Mouse (Mus musculus) kidney, adult 2 months (tissue): ENCODE results near the gene Gm20661. TPM values are rescaled to one million over a fixed set of nuclear protein-coding genes. Genes with fewer than 3 reads are reported as not detected.

ENCODE experiments used
- DNase-seq: peaks from one replicate; pipeline ENCODE4 v3.0.0; 2021
- H3K27ac ChIP-seq: fragments of 200-500 bp; 2 replicates; pipeline ENCODE4 v1.5.1; 2012; ENCODE audit warnings: low read depth, low read length, control low read depth, inconsistent platforms; ENCODE audit not compliant: insufficient read depth
- H3K27me3 ChIP-seq: fragments of 200-500 bp; replicated peaks from 2 replicates; pipeline ENCODE4 v1.6.1; 2012; ENCODE audit warnings: mild to moderate bottlenecking, moderate library complexity, low read length, inconsistent platforms; ENCODE audit not compliant: control insufficient read depth, insufficient read depth
- H3K36me3 ChIP-seq: fragments of 200-500 bp; 2 replicates; pipeline ENCODE4 v1.6.1; 2012; ENCODE audit warnings: mild to moderate bottlenecking, moderate library complexity, low read length, inconsistent platforms; ENCODE audit not compliant: control insufficient read depth, insufficient read depth
- H3K4me1 ChIP-seq: fragments of 200-500 bp; 2 replicates; pipeline ENCODE4 v1.6.1; 2011; ENCODE audit warnings: low read length; ENCODE audit not compliant: control insufficient read depth, insufficient read depth
- H3K4me3 ChIP-seq: fragments of 200-500 bp; 2 replicates; pipeline ENCODE4 v1.5.1; 2011; ENCODE audit warnings: mild to moderate bottlenecking, low read depth, low read length, control low read depth; ENCODE audit not compliant: insufficient read depth
- CTCF ChIP-seq: fragments of 200-500 bp; conservative IDR thresholded peaks from 2 replicates; pipeline ENCODE4 v1.5.1; 2011; ENCODE audit warnings: low read depth, mild to moderate bottlenecking, control low read depth, low read length, moderate library complexity, mixed read lengths; ENCODE audit not compliant: insufficient read depth, insufficient read length
- POLR2A ChIP-seq: fragments of 200-500 bp; IDR thresholded peaks from one replicate; pipeline ENCODE4 v1.6.1; 2011; ENCODE audit warnings: low read depth, low read length, control low read depth
- WGBS: fragments of 180-500 bp; shearing (Covaris S2); methylation state at CpG from one replicate; pipeline ENCODE4 v1.1.7; 2018; 5-methylcytosine and 5-hydroxymethylcytosine counted together
- polyA plus RNA-seq: library from polyadenylated mRNA; depleted of rRNA; stranded (reverse); fragments of >200 nt; gene quantifications from 2 replicates; pipeline ENCODE4 v1.2.3, GENCODE M21; 2012

Gm20661 gene
- polyA plus RNA-seq, 1 experiment = 0.14 TPM

GRCm38 (mm10) chr9:107959896-107960295 lies 23.0 kb upstream of the Gm20661 start:
- TF ChIP-seq CTCF (no peak), POLR2A (no peak)
- H3K4me3 ChIP-seq = no peak overlapping the region
- no peak overlapping the region for H3K27ac ChIP-seq
- DNase-seq = no peak
- WGBS = 71% methylated on average over 6 of the region's 6 CpGs
- H3K27me3 ChIP-seq = no peaks in the 10 kb centered on the region
- no peaks in the 10 kb centered on the region for H3K36me3 ChIP-seq
- H3K4me1 ChIP-seq = no peaks in the 10 kb centered on the region

GRCm38 (mm10) chr9:107960928-107961327 lies 21.9 kb upstream of the Gm20661 start:
- H3K4me1 ChIP-seq = no peaks in the 10 kb centered on the region
- DNase-seq = no peak
- H3K27ac ChIP-seq = no peak overlapping the region
- 89% methylated on average over 4 of the region's 4 CpGs for WGBS
- no peak overlapping the region for H3K4me3 ChIP-seq
- H3K27me3 ChIP-seq = no peaks in the 10 kb centered on the region
- TF ChIP-seq CTCF (no peak), POLR2A (no peak)
- no peaks in the 10 kb centered on the region for H3K36me3 ChIP-seq

- Histone ChIP-seq H3K4me1 (no peaks in the 10 kb centered on the region), H3K36me3 (no peaks in the 10 kb centered on the region), H3K27ac (no peak overlapping the region), H3K27me3 (no peaks in the 10 kb centered on the region), H3K4me3 (no peak overlapping the region)
- DNase-seq = no peak
- TF ChIP-seq POLR2A = no peak
- TF ChIP-seq CTCF = no peak
- 91% methylated on average over 10 of the region's 10 CpGs for WGBS
Observed at GRCm38 (mm10) chr9:107961351-107961762, 21.5 kb upstream of the Gm20661 start.

- Histone ChIP-seq H3K27ac (no peak overlapping the region), H3K27me3 (no peaks in the 10 kb centered on the region), H3K36me3 (no peaks in the 10 kb centered on the region), H3K4me3 (no peak overlapping the region), H3K4me1 (no peaks in the 10 kb centered on the region)
- DNase-seq = no peak
- TF ChIP-seq POLR2A (no peak), CTCF (peak; percentile 33; the same call in 1 of the 2 replicates)
- WGBS = 61% methylated on average over 5 of the region's 5 CpGs
Observed at GRCm38 (mm10) chr9:107961881-107962280, 21.0 kb upstream of the Gm20661 start.

- Histone ChIP-seq H3K36me3 (no peaks in the 10 kb centered on the region), H3K27me3 (no peaks in the 10 kb centered on the region), H3K4me1 (no peaks in the 10 kb centered on the region), H3K27ac (no peak overlapping the region), H3K4me3 (no peak overlapping the region)
- TF ChIP-seq POLR2A = no peak
- TF ChIP-seq CTCF = no peak
- no peak for DNase-seq
- WGBS = 97% methylated on average over 9 of the region's 9 CpGs
Observed at GRCm38 (mm10) chr9:107962916-107963315, 19.9 kb upstream of the Gm20661 start.

GRCm38 (mm10) chr9:107963700-107964099 lies 19.2 kb upstream of the Gm20661 start:
- H3K4me1 ChIP-seq = no peaks in the 10 kb centered on the region
- TF ChIP-seq POLR2A = no peak
- peak; percentile 96 for TF ChIP-seq CTCF
- WGBS = 21% methylated on average over 5 of the region's 5 CpGs
- no peak overlapping the region for H3K27ac ChIP-seq
- peak; percentile 89 for DNase-seq
- no peaks in the 10 kb centered on the region for H3K27me3 ChIP-seq
- H3K36me3 ChIP-seq = no peaks in the 10 kb centered on the region
- no peak overlapping the region for H3K4me3 ChIP-seq

- 90% methylated on average over 9 of the region's 9 CpGs for WGBS
- Histone ChIP-seq H3K36me3 (no peaks in the 10 kb centered on the region), H3K27me3 (no peaks in the 10 kb centered on the region), H3K4me1 (no peaks in the 10 kb centered on the region), H3K27ac (no peak overlapping the region), H3K4me3 (no peak overlapping the region)
- TF ChIP-seq POLR2A = no peak
- TF ChIP-seq CTCF = no peak
- no peak for DNase-seq
Observed at GRCm38 (mm10) chr9:107964681-107965080, 18.2 kb upstream of the Gm20661 start.

GRCm38 (mm10) chr9:107966676-107967075 lies 16.2 kb upstream of the Gm20661 start:
- TF ChIP-seq POLR2A (no peak), CTCF (no peak)
- Histone ChIP-seq H3K36me3 (no peaks in the 10 kb centered on the region), H3K27me3 (no peaks in the 10 kb centered on the region), H3K4me1 (no peaks in the 10 kb centered on the region), H3K4me3 (no peak overlapping the region), H3K27ac (no peak overlapping the region)
- no peak for DNase-seq
- WGBS = 88% methylated on average over 10 of the region's 10 CpGs
